Mouse (Mus musculus): ENCODE results near the gene Donson. TPM values are rescaled to one million over a fixed set of nuclear protein-coding genes. Genes with fewer than 3 reads are reported as not detected.

Donson gene
- total RNA-seq, 2 experiments from 2014 or later, result 15.0 to 21.0 TPM

DNA sequence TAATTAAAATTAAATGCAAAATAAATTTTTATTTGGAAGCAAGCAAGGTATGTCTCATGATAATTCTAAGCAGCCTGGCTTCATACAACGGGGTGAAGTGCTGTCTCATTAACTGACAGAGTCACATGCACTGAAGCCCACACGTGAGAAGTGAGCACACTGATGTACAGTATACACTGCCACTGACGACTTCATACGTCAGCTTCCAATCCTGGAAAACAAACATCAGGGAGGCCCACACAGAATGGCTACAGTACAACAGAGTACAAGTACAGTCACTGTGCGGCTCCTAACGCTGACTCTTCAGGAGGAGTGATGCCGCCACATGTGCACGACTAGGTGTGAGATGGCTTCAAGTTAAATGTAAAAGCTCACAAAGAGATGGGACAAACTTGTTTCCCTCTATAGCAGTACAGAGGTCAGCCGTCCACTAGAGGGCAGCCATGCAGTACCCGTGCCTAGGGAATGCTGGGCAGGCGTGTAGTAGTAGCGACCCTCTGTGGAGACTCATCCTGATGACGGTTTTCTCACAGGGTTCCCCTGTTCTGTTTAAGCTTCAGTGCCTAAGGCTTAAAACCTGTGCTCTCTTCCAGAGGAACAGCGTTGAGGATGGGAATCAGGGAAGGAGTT, 6.0 kb upstream of the Donson start:
- DNase-seq (ENCODE audit: low spot score in 2 of 2), result peak; percentile 16 to 58

DNA sequence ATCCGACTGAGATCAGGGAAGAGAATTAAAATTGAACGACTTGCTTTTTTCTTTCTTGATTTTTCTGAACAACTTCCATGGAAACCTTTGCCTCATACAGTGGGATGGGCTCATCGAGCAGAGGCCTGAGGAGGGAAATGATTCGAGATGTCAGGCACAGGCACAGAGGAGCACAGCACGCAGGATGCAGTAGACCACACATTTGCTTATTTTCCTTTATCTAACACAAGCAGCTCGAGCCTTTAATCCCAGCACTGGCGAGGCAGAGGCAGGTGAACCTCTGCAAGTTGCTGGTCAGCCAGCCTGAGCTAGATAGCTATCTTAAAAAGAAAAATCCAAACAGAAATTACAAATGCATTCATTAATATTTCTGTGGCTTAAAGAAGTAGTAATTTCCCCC, 1.2 kb upstream of the Donson start:
- no peak for DNase-seq (ENCODE audit: low spot score in 2 of 2)

DNA sequence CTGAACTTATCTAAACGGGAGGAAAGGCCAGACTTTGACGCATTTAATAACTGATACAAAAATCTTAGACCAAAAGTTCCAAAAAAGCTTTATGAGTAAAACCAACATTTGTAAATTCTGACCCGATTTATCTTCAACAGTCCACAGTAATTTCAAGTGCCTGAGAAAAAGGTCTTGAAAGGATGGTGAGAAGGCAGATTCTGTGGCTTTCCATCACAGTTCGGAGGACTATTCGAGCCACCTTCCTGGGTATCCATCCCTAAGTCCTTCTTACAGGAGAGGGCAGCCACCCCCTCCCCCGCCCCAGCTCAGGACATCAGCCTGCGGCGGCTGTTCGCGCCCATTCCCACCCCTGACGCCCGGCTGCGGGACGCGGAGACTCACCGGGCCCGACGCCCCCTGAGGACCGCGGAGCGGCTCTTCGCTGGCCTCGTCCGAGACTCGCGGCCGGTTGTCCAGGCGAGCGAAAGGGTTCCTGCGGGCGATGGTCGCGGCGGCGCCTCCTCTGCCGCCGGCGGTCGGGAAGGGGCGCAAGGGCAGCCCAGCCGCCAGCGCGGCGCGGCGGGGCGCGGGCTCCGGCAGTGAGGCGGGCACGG, 449 bp downstream of the Donson start:
- DNase-seq (ENCODE audit: low spot score in 2 of 2), result no peak

DNA sequence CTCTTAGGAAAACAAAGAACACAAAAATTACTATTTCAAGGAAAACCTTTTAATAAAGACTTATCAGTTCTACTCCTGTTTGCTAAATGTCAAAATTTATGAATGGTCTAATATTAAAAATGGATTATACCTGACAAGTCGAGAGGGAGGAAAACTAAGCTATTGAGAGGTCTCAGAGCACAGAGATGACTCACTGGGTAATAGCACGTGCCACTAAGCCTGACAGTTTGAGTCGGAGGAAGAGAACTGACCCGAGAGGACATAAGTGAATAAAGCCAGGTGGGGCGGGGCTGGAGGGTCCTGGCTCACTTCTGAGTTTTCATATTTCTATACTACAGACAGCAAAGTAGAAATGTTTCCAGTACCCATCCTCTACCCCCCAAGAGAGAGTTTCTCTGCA, 2.2 kb downstream of the Donson start:
- DNase-seq (ENCODE audit: low spot score in 2 of 2), result no peak

DNA sequence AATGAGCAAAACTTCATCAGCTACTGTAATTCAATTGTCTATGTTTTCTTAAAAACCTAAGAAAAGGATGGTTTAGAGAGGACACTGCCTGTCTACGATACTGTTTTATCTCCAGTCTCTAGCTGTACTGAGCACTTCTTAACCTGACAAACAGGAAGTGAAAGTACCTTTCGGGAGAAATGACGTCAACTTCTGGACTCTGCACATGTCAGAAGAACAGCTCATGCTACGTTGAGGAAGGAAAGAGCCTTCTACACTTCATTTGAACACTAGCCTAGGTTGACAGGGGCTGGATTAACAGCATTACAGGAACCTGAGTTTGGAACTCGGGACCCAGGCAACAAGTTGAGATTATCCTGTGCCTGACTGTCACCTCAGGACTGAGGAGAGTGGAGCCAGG, 3.0 kb downstream of the Donson start:
- DNase-seq (ENCODE audit: low spot score in 2 of 2), result no peak

DNA sequence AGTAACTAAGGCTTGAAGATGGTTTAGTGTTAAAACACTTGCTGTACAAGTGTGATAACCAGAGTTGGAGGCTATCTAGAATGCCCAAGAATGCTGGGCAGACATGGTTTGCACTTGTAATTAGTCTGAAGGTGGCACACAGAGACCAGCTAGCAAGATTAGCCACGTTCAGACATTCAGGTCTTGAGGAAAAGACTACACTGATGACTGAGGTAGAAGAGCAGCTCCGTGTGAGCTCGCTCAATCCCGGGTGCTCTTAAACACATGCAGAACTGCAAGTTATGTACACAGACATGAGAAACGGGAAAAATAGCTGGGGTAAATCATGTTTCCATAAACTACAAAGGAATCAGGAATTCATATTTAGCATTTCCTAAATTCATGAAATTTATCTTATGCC, 7.9 kb downstream of the Donson start:
- no peak for DNase-seq (ENCODE audit: low spot score in 2 of 2)

DNA sequence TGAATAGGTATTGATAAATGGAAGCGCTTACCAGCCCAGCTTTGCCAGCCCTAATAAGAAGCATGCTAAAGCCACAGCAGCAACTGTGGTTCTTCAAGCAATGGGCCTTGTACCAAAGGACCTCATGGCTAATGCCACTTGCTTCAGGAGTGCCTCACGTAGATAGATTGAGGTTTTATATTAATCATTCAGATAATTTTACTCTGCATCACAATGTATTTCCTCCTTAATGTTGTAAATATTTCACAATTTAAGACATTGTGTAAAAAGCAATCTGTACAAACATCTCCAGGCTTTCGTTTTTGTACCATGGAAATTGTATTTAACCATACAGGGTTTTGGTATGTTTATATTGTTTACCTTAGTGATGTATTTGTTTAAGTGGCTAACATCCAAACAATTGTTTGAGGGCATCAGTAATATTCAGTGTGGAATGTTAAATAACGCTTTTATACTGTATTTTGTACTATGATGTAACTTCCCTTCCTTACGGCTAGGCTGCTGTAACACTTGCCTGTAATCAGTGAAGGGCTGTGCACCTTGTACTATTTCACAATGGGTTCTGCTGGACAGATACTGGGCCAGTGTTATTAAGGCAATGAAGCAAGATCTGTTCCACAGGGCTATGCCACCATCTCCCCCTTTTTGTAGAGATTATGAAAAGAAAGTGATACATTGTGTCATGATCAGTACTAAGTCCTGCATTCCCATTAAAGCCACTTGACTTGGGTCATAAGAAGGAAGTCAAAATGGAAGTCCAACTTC, 10.2 kb downstream of the Donson start:
- DNase-seq (ENCODE audit: low spot score in 2 of 2), result no peak

DNA sequence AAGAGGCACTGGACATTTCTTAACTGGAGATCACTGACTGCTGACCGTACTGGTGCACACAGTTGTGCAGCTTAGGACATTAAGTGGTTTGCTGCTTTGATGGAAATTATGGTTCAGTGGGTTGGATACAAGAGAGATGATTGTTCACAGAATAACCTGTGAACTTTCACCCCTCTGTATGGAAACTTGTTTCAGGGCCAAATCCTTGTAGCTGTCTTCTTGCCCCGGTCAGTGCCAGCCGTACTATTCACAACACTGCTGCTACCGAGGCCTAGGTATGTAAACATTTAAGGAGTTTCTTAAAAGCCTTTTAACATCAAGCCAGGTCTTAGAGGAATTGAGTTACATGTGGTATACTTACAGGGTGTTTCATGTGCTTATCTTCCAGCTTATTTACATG, 14.1 kb downstream of the Donson start:
- no peak for DNase-seq (ENCODE audit: low spot score in 2 of 2)

DNA sequence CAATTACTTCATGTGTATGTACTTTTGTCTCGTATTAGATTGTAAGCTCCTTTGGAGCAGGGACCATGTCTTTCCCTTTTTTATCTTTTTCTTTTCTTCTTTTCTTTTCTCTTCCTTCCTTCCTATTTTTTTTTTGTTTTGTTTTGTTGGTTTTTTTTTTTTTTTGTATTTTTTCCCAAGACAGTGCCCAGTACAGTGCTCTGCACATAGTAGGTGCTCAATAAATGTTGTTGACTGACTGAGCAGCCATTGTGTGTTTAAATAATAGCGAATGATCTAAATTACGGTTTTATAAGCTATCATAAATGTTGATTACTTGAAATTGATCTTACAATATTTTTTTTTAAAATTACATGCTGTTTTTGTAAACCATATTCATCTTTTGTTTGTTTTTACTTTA, 24.8 kb downstream of the Donson start:
- no peak for DNase-seq (ENCODE audit: low spot score in 2 of 2)

DNA sequence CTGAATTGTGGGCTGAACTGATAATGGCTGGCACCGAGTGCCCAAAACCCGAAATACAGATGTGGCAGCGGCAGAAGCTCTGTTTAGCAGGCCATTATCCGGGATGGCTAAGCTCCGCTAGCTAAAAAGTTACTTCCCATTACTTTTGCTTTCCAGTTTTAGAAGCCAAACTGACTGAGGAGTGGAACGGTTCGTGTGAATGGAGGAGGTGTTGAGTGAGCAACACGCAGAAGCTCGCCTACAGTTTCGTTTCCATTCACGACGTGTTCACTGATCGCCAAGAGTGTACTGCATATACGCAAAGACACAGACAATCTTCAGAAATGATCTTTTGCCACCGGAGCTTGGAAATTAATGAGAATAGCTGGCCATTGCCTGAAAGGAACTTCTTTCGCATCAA, 26.2 kb downstream of the Donson start:
- no peak for DNase-seq (ENCODE audit: low spot score in 2 of 2)

DNA sequence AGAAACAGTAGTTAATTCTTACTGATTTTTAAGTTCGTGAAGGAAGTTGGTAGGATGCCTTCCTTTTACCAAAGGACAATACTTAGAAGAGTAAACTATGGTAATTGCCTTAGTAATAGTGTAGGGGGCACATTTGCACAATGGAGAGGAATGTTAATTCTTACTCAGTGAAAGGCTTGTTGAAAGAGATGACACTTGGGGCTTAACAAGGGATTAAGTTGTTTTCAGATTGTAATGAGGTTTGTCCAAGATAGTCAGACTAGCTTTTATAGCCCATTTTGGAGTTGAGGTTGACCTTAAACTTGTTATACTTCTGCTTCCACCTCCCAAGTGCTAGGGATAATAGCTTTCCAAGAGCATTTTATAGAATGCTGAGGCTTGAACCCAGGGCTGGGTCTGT, 27.2 kb downstream of the Donson start:
- DNase-seq (ENCODE audit: low spot score in 2 of 2), result no peak

DNA sequence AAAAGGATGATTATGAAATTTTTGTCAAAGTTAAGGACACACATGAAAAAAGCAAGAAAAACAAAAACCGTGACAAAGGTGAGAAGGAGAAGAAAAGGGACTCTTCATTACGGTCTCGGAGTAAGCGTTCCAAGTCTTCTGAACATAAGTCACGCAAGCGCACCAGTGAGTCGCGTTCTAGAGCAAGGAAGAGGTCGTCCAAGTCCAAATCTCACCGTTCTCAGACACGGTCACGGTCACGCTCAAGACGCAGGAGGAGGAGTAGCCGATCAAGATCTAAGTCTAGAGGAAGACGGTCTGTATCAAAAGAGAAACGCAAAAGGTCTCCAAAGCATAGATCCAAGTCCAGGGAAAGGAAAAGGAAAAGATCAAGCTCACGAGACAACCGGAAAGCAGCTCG, 28.8 kb downstream of the Donson start:
- no peak for DNase-seq (ENCODE audit: low spot score in 2 of 2)

DNA sequence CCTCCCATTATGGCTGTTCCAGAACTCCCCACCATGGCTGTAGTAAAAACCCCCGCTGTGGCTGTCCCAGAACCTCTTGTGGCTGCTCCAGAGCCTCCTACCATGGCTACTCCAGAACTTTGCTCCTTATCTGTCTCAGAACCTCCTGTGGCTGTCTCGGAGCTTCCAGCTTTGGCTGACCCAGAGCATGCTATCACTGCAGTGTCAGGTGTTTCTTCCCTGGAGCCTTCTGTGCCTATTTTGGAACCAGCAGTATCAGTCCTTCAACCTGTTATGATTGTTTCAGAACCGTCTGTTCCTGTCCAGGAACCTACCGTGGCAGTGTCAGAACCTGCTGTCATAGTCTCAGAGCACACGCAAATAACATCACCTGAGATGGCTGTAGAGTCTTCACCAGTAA, 30.1 kb downstream of the Donson start:
- DNase-seq (ENCODE audit: low spot score in 2 of 2), result no peak

DNA sequence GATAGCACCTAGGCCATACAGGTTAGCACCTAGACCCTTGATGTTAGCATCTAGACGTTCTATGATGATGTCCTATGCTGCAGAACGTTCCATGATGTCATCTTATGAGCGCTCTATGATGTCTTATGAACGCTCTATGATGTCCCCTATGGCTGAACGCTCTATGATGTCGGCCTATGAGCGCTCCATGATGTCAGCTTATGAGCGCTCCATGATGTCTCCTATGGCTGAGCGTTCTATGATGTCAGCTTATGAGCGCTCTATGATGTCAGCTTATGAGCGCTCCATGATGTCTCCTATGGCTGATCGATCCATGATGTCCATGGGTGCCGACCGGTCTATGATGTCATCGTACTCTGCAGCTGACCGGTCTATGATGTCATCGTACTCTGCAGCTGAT, 31.3 kb downstream of the Donson start:
- no peak for DNase-seq (ENCODE audit: low spot score in 2 of 2)

DNA sequence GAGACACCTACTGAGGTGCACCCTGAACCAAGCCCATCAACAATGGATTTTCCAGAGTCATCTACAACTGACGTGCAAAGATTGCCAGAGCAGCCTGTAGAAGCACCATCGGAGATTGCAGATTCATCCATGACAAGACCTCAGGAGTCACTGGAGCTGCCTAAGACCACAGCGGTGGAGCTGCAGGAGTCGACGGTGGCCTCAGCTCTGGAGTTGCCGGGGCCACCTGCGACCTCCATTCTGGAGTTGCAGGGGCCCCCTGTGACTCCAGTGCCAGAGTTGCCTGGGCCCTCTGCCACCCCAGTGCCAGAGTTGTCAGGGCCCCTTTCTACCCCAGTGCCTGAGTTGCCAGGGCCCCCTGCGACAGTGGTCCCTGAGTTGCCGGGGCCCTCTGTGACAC, 33.3 kb downstream of the Donson start:
- no peak for DNase-seq (ENCODE audit: low spot score in 2 of 2)

DNA sequence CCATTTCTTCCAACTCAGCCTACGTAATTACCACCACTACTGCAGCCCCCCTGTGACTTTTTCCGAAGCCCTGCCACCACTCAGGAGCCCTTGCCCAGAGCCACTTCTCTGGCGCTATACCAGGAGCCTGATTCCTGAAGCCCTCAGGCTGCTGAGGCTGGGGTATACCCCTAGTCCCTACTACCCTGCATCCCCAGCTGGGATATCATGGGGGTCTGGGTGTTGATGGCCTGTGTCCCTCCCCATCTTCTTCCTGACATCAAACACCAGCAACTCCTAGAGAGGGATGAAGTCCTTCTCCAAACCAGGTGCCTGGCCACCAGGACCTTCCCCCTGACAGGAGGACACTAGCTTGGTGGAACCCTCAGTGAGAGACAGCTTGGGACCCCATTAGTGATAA, 36.4 kb downstream of the Donson start:
- no peak for DNase-seq (ENCODE audit: low spot score in 2 of 2)

DNA sequence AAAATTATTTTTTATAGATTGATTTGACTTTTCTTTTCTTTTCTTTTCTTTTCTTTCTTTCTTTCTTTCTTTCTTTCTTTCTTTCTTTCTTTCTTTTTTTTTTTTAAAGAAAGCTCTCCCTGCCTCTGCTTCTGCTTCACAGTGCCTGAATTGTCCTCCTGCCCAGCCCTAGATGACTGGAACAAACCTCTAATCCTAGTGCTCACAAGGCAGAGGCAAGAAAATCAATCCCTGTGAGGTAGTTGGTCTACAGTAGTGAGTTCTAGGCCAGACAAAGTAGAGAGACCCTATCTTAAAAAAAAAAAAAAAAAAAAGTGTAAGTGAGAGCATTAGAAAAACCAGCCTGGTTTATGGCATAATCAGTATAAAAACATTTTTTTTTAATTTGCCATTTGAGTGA, 38.8 kb downstream of the Donson start:
- no peak for DNase-seq (ENCODE audit: low spot score in 2 of 2)

DNA sequence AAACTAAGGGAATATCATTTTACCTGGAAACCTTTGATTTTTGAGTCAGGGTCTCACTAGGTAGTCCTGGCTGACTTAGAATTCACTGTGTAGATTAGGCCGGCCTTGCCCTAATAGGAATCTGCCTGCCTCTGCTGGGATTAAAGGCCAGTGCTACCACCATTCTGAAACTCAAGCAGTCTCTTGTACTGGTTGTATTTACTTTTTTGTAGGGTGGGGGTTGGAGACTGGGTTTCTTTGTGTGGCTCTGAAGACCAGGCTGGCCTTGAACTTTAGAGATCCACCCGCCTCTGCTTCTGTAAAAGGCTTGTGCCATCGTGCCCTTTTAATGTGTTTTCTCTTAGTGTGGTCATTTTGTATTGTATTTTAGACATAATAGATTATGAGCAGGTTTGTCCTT, 39.3 kb downstream of the Donson start:
- no peak for DNase-seq (ENCODE audit: low spot score in 2 of 2)

DNA sequence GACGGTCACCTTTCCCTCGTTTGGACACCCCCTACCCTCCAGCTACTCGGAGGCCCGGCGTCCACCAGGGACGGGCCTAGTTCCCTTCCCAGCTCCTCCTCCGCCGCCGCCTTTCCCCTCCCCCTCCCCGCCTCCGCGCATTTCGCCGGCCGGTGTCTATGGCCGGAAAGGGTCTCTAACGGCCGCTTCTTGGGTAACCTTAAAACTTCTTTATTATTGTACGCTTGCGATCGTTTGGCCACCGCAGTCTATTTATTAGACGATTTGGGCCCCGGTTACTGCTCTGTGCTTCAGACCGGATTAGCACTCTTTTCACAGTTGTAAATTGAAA, 40.4 kb downstream of the Donson start:
- DNase-seq (ENCODE audit: low spot score in 2 of 2), result peak; percentile 68 to 69

DNA sequence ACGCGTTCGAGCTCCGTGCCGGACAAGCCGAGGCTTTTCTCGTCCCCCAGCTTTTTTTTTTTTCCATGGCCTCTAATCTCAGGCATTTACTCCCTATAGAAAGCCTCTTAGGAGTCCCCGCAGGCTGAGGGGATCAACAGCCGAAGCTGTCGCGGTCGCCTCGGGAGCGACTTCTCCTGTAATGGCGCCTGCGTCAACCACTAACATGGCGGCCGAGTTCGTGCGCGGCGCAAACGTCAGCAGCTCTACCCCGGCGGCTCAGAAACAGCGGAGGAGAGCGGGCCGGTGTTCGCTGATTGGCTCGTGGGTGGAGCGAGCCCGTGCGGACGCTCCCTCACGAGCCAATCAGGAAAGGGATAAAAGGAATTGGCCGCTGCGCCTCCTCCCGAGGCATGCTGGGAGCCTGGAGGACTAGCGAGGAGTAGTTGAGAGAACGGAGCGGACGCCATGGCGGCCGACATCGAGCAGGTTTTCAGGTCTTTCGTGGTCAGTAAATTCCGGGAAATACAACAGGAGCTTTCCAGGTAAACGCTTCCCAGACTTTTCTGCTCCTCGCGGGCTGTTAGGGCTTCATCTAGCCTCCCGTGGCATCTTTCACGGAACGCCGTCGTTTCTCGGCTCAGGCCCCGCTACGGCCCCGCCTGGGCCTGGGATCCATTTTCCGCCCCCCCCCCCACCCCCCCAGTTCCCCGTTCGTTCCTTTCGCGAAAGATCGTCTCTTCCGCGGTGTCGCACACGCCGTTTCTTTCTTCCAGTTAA, 40.9 kb downstream of the Donson start, which contains the start of gene Son:
Son (plus strand) TSS at position 46 of the 759 bp plus-strand sequence.
- DNase-seq (ENCODE audit: low spot score in 2 of 2), result peak; percentile 81 to 88

DNA sequence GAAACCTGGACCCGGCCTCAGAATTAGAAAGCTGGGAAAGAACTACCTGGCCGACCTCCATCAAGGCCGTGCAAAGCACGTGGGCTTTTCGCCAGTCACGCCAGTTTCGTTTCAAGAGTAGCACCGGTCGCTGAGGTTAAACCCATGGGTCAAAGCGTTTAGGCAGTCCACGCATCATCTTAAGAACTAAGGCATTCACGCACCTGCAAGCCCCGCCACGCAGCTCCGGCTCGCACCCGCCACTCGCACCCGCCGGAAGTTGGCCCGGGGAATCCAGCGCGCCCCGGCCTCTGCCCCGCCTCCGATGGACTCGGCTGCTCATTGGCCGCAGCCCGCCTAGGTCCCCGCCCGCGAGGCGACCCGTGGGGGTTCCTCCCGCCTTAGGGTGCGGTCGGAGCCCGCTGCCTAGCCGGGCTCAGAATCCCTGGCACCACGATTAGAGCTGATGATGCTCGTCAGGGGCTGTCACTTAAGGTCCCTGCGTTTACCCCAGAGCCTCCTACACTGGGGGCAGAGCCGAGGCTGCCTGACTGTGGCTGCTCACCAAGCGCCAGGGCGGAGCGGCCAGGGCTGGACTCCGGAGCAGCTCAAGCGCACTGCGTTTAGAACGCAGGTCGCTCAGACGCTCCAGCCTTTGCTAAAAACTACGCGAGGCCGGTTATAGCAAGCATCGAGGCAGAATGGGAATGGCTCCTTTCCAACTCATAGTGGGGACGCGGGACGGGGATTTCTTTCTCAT, 41.7 kb downstream of the Donson start, which contains the start of gene Gart:
Gart (minus strand) TSS at position 272 of the 739 bp plus-strand sequence.
- DNase-seq (ENCODE audit: low spot score in 2 of 2), result peak; percentile 87 to 90
